In genomic region chr14:8052661-8053060, GRCm38 (mm10) we compare ENCODE assay signal across 20 mouse cellular contexts. TPM values are rescaled to one million over a fixed set of nuclear protein-coding genes. Genes with fewer than 3 reads are reported as not detected.
"Had no signal": no experiment of that assay in that cellular context is flagged by ENCODE, and none has a peak within 500 bp of the region (broad histone marks: within the 10 kb centered on the region; RNA-seq: fewer than 3 reads in every experiment).

No protein-coding gene starts in this region.

- H3K9me3 ChIP-seq: midbrain, embryonic 10.5 days; midbrain, embryonic 12.5 days; neural tube, embryonic 13.5 days; neural tube, embryonic 15.5 days had no signal

- H3K4me2 ChIP-seq: lung, embryonic 14.5 days; midbrain, embryonic 12.5 days; neural tube, embryonic 13.5 days; neural tube, embryonic 15.5 days had no signal

- DNase-seq: lung, adult 18-20 months; lung, embryonic 14.5 days; lung, postnatal 10 days; lung, postnatal 4 days; midbrain, embryonic 14.5 days; retina, postnatal 1 day; right cerebral cortex, adult 18-20 months; right cerebral cortex, postnatal 25 days; right cerebral cortex, postnatal 4 days; spleen, adult 18-20 months; thymus, adult 2 months; thymus, postnatal 25 days; thymus, postnatal 4 days had no signal

- H3K27ac ChIP-seq: midbrain, embryonic 10.5 days; midbrain, embryonic 12.5 days; neural tube, embryonic 13.5 days; neural tube, embryonic 15.5 days had no signal

- H3K4me3 ChIP-seq: midbrain, embryonic 10.5 days; midbrain, embryonic 12.5 days; myocyte; neural tube, embryonic 13.5 days; neural tube, embryonic 15.5 days had no signal

- H3K9ac ChIP-seq: lung, embryonic 14.5 days; midbrain, embryonic 12.5 days; neural tube, embryonic 13.5 days; neural tube, embryonic 15.5 days had no signal

- H3K4me1 ChIP-seq: neural tube, embryonic 15.5 days had no signal

- H3K27me3 ChIP-seq: midbrain, embryonic 12.5 days; neural tube, embryonic 13.5 days; neural tube, embryonic 15.5 days had no signal

- ATAC-seq: midbrain, embryonic 16.5 days had no signal

RNA-seq across cellular contexts. Expression of gene Dnase1l3, which starts 58.3 kb away (rescaled TPM):
- polyA plus RNA-seq: midbrain, embryonic 10.5 days; neural tube, embryonic 11.5 days had no signal
